Mouse (Mus musculus) kidney, adult 8-10 months (tissue): ENCODE data around the gene Suv39h1.
A peak's percentile ranks its signal among the peaks of the same experiment; 100 is the strongest.
"Not testable (repeated sequence)": the region's sequence is repeated elsewhere in the genome, so short reads cannot be mapped to it uniquely, and the experiment has no call there.

Source experiments
- DNase-seq, 2 experiments: peaks; one replicate each; pipeline ENCODE4 v3.0.0; 2022

The Suv39h1 gene

DNA sequence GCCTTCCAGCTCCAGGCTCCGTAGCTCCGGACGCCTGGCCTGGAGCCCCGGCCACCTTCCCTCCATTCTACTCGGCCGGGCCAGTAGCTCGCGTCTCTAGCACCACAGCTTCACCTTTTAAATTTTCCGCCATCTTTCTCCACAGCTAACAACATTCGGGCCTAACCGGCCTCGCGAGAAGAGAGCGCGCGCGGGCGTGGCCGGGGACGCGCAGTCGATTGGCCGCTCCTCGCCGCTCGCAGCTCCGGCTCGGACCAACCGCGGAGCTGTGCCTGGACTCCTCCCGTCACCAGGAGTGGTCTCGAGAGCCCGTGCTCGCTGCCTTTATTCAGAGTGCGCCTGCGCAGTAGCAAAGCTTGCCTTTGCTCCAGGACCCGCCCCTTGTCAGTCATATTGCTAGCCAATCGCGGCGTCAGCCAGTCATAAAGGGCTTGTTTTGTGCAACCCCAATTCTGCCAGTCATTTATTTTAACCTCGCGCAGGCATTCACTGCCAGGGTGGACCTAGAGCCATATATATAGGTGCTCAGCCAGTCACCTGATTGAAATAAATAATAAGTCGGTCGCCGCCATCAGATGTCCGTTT is at the start of gene Suv39h1:
Suv39h1 (minus strand) TSS at position 331 of the 585 bp plus-strand sequence.
- DNase-seq, result peak; percentile 93 to 96

GRCm38 (mm10) chrX:8123821-8124470 is 49.4 kb upstream of the Suv39h1 start:
- DNase-seq, result no peak

- DNase-seq, result no peak
Measured at GRCm38 (mm10) chrX:8117264-8117663, 42.7 kb upstream of the Suv39h1 start.

DNA sequence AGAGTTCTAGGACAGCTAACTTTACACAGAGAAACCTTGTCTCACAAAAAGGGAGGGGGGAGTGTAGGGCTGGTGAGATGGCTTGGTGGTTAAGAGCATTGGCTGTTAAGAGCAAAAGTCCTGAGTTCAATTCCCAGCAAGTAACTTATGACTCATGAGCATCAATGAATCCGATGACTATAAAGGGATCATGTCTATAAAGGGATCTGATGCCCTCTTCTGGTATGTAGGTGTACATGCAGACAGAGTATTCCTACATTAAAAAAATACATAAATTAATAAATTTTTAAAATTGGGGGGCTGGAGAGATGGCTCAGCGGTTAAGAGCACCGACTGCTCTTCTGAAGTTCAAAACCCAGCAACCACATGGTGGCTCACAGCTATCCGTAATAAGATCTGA is 40.7 kb upstream of the Suv39h1 start:
- no peak for DNase-seq

DNA sequence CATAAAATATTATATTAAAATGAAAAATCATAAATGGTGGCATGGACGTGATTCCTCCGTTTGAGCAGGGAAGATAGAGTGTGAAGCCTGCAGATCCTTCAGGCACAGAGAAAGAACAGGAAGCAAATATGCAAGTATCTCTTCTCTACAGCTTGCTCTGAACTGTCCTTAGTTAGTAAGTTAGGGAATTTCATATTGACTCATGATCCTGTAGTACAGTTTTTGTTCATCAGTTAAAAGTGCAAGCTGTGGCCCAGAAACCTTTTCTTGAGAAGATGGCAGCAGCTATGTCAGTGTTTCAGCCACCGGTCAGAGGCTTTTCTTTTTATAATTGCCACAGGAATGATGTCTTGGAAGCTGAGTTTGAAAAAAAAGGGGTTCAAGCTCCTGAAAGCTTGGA is 30.5 kb upstream of the Suv39h1 start:
- DNase-seq, result no peak

DNA sequence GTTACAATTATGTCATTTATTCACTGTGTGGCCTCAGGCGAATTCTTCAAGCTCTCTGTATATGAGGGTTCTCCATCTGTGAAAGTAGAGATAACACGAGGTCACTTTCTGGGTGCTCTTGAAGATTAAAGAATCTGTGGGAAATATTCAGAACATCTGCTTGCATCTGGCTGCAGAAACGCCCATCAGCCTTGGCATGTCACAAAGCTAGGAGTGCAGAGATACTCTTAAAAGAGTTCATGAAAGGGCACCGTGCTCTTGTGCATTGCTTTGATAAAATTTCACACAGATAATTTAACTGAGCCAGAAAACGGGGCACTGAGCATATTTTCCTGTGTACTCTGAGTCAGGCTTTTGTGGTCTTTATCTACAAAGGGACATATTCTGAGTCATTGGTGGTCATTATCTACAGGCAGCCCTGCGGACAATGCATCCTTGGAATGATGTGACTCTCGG is 27.7 kb upstream of the Suv39h1 start:
- DNase-seq, result no peak

DNA sequence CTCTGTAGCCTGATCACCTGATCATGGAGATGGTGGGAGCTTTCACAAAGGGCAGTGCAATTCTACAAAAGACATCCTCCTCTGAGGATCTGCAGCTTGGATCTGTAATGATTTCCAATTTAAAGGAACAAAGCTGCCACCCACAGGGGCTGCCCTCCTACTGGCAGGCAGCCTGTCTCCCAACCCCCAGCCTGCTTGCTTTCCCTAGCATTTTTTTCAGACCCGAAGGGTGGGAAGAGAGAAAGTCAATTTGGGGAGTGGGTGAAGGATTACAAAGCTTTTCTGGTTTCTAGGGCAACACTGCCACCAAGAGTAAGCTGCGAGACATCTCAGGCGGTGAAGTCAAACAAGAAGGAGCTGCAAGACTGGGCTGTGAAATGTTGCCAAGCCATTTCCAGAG is 26.5 kb upstream of the Suv39h1 start:
- no peak for DNase-seq

GRCm38 (mm10) chrX:8099435-8099834 is 24.9 kb upstream of the Suv39h1 start:
- DNase-seq, result no peak

DNA sequence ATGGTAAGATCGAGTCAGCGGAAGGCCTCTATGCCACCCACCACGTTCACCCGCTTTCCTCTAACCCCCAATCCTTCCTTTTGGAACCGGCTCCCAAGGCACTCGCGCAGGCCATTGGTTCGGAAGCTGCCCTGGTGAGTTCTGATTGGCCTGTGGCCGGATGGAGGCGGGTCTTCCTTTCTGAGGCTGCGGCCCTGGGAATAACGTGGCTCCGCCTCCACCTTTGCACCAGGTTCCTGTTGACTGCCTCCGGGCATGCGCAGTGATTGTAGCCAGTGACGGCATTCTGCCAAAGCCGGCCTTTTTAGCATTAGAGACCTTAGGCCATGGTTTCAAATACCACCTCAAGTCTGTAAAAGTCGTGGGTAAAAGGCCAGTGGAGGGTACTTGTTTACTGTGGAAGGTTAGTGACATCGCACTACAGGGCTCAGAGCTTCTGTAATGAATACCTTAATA is 22.3 kb upstream of the Suv39h1 start:
- peak; percentile 98 for DNase-seq

- DNase-seq, result peak; percentile 78 to 86
Measured at GRCm38 (mm10) chrX:8096068-8096786, 21.7 kb upstream of the Suv39h1 start.

GRCm38 (mm10) chrX:8095546-8095945 is 21.0 kb upstream of the Suv39h1 start:
- DNase-seq, result no peak

GRCm38 (mm10) chrX:8090954-8091347 is 16.4 kb upstream of the Suv39h1 start:
- not testable (repeated sequence) for DNase-seq

DNA sequence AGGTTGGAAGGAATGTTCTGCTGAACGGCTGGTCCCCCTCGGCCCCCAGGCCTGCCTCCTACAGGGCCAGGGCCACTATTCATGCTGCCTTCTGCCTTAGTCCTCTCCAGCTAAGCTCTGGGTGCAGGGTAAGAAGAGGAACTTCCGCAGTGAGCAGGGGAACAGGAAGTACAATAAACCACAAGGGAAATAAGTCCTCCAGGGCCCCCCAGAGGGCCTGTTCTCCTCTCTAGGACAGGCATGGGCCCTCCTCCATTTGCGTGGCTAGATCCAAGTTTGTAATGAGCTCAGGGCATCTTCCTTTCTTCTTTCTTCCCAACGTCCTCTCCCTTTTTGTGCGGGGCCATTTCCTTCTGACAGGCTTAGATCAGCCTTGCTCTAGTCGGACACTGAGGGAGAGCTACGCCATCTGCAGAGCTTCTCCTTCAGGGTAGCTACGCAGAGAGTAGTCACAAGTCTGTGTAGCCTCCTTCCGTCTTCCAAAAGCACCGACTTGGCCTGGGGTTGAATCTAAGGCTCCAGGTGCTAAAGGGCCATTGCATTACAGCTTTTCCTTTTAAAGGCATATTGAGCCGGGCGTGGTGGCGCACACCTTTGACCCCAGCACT is 15.9 kb upstream of the Suv39h1 start, which contains the start of gene Was:
Was (minus strand) TSS at position 153 of the 608 bp plus-strand sequence.
- no peak for DNase-seq

DNA sequence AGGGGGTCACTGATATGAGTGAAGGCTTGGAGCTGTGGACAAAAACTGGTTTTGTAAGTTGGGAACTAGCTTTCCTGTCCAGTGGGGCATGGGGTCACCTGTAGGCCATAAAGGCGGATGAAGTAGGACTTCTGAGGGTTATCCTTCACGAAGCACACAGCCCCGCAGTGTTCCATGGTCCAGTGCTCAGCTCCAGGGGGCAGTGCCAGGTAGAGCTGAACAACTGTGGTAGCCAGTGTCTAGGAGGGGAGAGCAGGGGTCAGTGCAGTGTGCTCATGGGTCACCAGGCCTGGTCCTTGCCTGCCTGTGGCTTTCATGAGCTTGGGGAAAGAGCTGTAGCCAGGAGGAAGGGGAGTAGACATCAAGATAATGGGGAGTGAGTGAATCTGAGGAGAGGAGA is 15.2 kb upstream of the Suv39h1 start:
- DNase-seq, result no peak

- DNase-seq, result no peak
Measured at GRCm38 (mm10) chrX:8085611-8086010, 11.1 kb upstream of the Suv39h1 start.

GRCm38 (mm10) chrX:8084771-8085259 is 10.3 kb upstream of the Suv39h1 start:
- no peak for DNase-seq

DNA sequence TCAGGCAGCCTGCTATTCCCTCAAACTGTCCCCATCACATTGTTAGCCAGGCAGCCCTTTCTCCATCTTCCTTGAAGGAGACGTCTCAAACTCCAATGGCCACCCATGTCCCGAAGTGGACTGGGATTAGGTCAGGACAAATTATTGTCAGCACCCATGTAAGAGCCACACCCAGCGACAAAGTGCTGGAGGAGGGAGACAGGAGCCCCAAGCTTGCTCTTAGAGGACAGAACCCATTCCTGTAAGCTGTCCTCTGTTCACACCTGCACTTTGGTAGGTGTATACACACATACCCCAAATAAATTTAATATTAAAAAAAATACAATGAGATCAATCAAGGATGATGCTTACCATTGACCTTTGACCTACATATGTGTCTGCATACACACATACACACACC is 544 bp upstream of the Suv39h1 start:
- DNase-seq, result no peak

DNA sequence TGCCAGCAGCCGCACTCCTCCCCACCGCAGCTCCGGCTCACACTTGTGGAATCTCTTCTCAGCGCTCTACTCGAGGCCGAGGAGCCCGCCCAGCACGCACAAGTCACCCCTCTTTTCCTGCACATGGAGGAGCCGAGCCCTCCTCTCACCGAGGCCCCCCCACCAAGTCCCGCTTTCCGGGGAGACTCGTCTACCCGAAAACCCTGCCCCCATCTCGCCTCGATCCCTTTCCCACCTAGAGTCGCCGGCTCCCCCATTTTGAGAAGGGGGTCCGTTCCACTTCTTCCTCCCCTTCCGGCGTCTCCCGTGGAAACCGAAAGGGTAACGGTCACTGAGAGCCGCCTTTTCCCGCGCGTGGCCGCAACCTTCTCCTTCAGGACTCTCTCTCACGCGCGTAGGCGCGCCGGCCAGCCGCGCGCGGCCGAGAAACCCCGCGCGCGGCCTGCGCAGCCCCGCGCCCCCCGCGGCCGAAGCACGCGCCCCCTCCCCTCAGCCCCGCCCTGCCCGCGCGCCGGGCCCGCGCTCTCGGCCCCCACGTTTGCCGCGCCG is 605 bp downstream of the Suv39h1 start:
- no peak for DNase-seq

- DNase-seq, result no peak
Measured at GRCm38 (mm10) chrX:8069166-8069565, 5.4 kb downstream of the Suv39h1 start.

GRCm38 (mm10) chrX:8051044-8051781 is 23.3 kb downstream of the Suv39h1 start:
- DNase-seq, result not testable (repeated sequence)

GRCm38 (mm10) chrX:8033009-8033408 is 41.6 kb downstream of the Suv39h1 start:
- DNase-seq, result no peak

DNA sequence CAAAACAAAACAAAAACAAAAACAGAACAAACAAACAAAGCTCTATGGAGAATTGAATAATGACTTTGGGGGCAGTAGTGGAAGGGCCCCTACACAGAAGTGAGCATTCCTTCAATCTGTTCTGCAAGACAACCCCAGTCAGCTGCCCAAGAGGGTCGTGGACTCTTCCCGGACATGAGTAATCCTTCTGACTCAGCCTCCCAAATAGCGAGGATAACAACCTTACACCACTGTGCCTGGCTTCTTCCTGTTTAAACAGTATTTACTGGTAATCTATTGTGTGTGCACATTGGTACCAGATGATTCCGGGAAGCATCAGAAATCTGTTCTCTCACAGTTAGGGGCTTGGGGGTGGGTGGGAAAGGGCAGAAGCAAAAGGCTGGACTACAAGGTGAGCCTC is 47.7 kb downstream of the Suv39h1 start:
- no peak for DNase-seq
